Mouse (Mus musculus): ENCODE measurements around the gene 4930558C23Rik.
"Not testable (repeated sequence)": the region's sequence is repeated elsewhere in the genome, so short reads cannot be mapped to it uniquely, and the experiment has no call there.

The 4930558C23Rik gene

GRCm38 (mm10) chr3:95402741-95403140 lies at the start of gene 4930558C23Rik:
4930558C23Rik (minus strand) TSS chr3:95402841.
- no peak for DNase-seq (ENCODE audit: low spot score)

- DNase-seq (ENCODE audit: low spot score), result no peak
Measured at GRCm38 (mm10) chr3:95450915-95451314, 48.3 kb upstream of the 4930558C23Rik start.

- DNase-seq (ENCODE audit: low spot score), result peak; percentile 60
Measured at GRCm38 (mm10) chr3:95450408-95450807, 47.8 kb upstream of the 4930558C23Rik start.

- no peak for DNase-seq (ENCODE audit: low spot score)
Measured at GRCm38 (mm10) chr3:95445311-95445710, 42.7 kb upstream of the 4930558C23Rik start.

- no peak for DNase-seq (ENCODE audit: low spot score)
Measured at GRCm38 (mm10) chr3:95442406-95443117, 39.9 kb upstream of the 4930558C23Rik start.

GRCm38 (mm10) chr3:95439670-95440069 lies 37.0 kb upstream of the 4930558C23Rik start:
- DNase-seq (ENCODE audit: low spot score), result no peak

GRCm38 (mm10) chr3:95438636-95439035 lies 36.0 kb upstream of the 4930558C23Rik start:
- DNase-seq (ENCODE audit: low spot score), result not testable (repeated sequence)

- no peak for DNase-seq (ENCODE audit: low spot score)
Measured at GRCm38 (mm10) chr3:95435561-95435960, 32.9 kb upstream of the 4930558C23Rik start.

- DNase-seq (ENCODE audit: low spot score), result no peak
Measured at GRCm38 (mm10) chr3:95434983-95435370, 32.3 kb upstream of the 4930558C23Rik start.

GRCm38 (mm10) chr3:95434136-95434982 lies 31.7 kb upstream of the 4930558C23Rik start, which contains the start of gene Arnt:
Arnt (plus strand) TSS chr3:95434388.
- DNase-seq (ENCODE audit: low spot score), result peak; percentile 98

GRCm38 (mm10) chr3:95433301-95433915 lies 30.8 kb upstream of the 4930558C23Rik start:
- peak; percentile 56 for DNase-seq (ENCODE audit: low spot score)

- not testable (repeated sequence) for DNase-seq (ENCODE audit: low spot score)
Measured at GRCm38 (mm10) chr3:95428423-95428822, 25.8 kb upstream of the 4930558C23Rik start.

GRCm38 (mm10) chr3:95427891-95428238 lies 25.2 kb upstream of the 4930558C23Rik start:
- not testable (repeated sequence) for DNase-seq (ENCODE audit: low spot score)

- not testable (repeated sequence) for DNase-seq (ENCODE audit: low spot score)
Measured at GRCm38 (mm10) chr3:95427117-95427890, 24.7 kb upstream of the 4930558C23Rik start.

GRCm38 (mm10) chr3:95426476-95426875 lies 23.8 kb upstream of the 4930558C23Rik start:
- DNase-seq (ENCODE audit: low spot score), result not testable (repeated sequence)

- DNase-seq (ENCODE audit: low spot score), result no peak
Measured at GRCm38 (mm10) chr3:95417866-95418265, 15.2 kb upstream of the 4930558C23Rik start.

GRCm38 (mm10) chr3:95412268-95412667 lies 9.6 kb upstream of the 4930558C23Rik start:
- DNase-seq (ENCODE audit: low spot score), result no peak

- no peak for DNase-seq (ENCODE audit: low spot score)
Measured at GRCm38 (mm10) chr3:95408852-95409251, 6.2 kb upstream of the 4930558C23Rik start.

GRCm38 (mm10) chr3:95407728-95408127 lies 5.1 kb upstream of the 4930558C23Rik start:
- no peak for DNase-seq (ENCODE audit: low spot score)

GRCm38 (mm10) chr3:95394385-95394784 lies 8.3 kb downstream of the 4930558C23Rik start:
- peak; percentile 47 for DNase-seq (ENCODE audit: low spot score)

- DNase-seq (ENCODE audit: low spot score), result no peak
Measured at GRCm38 (mm10) chr3:95385401-95386075, 17.1 kb downstream of the 4930558C23Rik start.
